Mouse (Mus musculus) liver, embryonic 16.5 days (tissue): ENCODE measurements around the gene Nodal. TPM values are rescaled to one million over a fixed set of nuclear protein-coding genes. Genes with fewer than 3 reads are reported as not detected.
A peak's percentile ranks its signal among the peaks of the same experiment; 100 is the strongest.

Experiments
- ATAC-seq: fragments of 200-750 bp; cut with Nextera tagmentation; 2 replicates; pipeline ENCODE4 v1.8.0; 2017; ENCODE audit warnings: low read depth, mild to moderate bottlenecking, moderate number of reproducible peaks, moderate library complexity
- H3K27ac ChIP-seq: fragments of 300-500 bp; sonication (generic); 2 replicates; pipeline ENCODE4 v1.5.1; 2014; ENCODE audit warnings: mild to moderate bottlenecking, low read length
- H3K27me3 ChIP-seq: fragments of 300-500 bp; sonication (generic); 2 replicates; pipeline ENCODE4 v1.6.1; 2014; ENCODE audit warnings: low read depth, low read length, mixed read lengths; ENCODE audit not compliant: control insufficient read depth, insufficient read depth
- H3K36me3 ChIP-seq: fragments of 300-500 bp; sonication (generic); 2 replicates; pipeline ENCODE4 v1.6.1; 2014; ENCODE audit warnings: mild to moderate bottlenecking; ENCODE audit not compliant: control insufficient read depth, insufficient read depth
- H3K4me1 ChIP-seq: fragments of 300-500 bp; sonication (generic); 2 replicates; pipeline ENCODE4 v1.6.1; 2014; ENCODE audit warnings: low read depth, low read length, mixed read lengths; ENCODE audit not compliant: control insufficient read depth
- H3K4me2 ChIP-seq: fragments of 300-500 bp; sonication (generic); 2 replicates; pipeline ENCODE4 v1.6.1; 2014; ENCODE audit warnings: low read depth, low read length, mixed read lengths
- H3K4me3 ChIP-seq: fragments of 300-500 bp; sonication (generic); 2 replicates; pipeline ENCODE4 v1.5.1; 2014; ENCODE audit warnings: low read depth, mild to moderate bottlenecking, low read length
- H3K9ac ChIP-seq: fragments of 300-500 bp; sonication (generic); 2 replicates; pipeline ENCODE4 v1.6.1; 2014; ENCODE audit warnings: low read depth, low read length
- H3K9me3 ChIP-seq: fragments of 300-500 bp; sonication (generic); replicated peaks from 2 replicates; pipeline ENCODE4 v1.6.1; 2016; ENCODE audit warnings: low read length; ENCODE audit not compliant: control insufficient read depth
- WGBS: fragments of 180-500 bp; shearing (Covaris S2); extraction: QIAGEN DNeasy Blood & Tissue Kit; methylation state at CpG from one replicate; pipeline ENCODE4 v1.1.7; 2014; ENCODE audit not compliant: insufficient replicate concordance; 5-methylcytosine and 5-hydroxymethylcytosine counted together
- polyA plus RNA-seq: library from polyadenylated mRNA; unstranded; fragments of >200 nt; fragmentation: Nextera tagmentation; extraction: Ambion mirVana; gene quantifications from 2 replicates; pipeline ENCODE4 v1.2.1, GENCODE M21; 2015

Nodal gene
- 0.46 and 0.88 TPM in 2 replicates for polyA plus RNA-seq

DNA sequence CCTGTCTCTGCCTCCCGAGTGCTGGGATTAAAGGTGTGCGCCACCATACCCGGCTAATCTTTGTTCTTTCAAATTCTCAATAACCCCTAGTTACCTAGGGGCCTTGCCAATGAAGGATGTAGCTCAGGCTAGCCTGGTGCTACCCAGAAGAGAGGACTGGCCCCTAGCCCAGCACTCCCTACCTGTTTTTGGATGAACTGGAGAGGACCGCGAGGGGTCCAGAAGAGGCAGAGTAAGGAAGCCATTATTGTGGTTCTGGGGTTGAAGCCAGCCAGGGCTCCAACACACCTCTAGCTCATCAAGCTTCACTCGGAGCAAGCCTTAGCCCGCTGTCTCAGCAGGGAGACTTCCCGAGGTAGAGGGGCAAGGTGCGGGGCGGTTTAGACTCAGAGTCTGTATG, at the start of gene Nodal:
TSS of gene Nodal (plus strand) at position 301 of the 400 bp plus-strand sequence.
- no peaks in the 10 kb centered on the region for H3K9me3 ChIP-seq
- no peak within 1 kb of the TSS for H3K27ac ChIP-seq
- H3K4me3 ChIP-seq: peak within 1 kb of the TSS; percentile 42
- no peaks in the 10 kb centered on the region for H3K36me3 ChIP-seq
- ATAC-seq: no peak
- 28% methylated on average over 10 of the region's 10 CpGs for WGBS
- H3K27me3 ChIP-seq: peaks cover 42% of the 10 kb centered on the region
- H3K4me2 ChIP-seq: peak within 1 kb of the TSS; percentile 60
- peak within 1 kb of the TSS; percentile 6; the same call in 1 of the 2 replicates for H3K9ac ChIP-seq
- peaks cover 22% of the 10 kb centered on the region for H3K4me1 ChIP-seq

DNA sequence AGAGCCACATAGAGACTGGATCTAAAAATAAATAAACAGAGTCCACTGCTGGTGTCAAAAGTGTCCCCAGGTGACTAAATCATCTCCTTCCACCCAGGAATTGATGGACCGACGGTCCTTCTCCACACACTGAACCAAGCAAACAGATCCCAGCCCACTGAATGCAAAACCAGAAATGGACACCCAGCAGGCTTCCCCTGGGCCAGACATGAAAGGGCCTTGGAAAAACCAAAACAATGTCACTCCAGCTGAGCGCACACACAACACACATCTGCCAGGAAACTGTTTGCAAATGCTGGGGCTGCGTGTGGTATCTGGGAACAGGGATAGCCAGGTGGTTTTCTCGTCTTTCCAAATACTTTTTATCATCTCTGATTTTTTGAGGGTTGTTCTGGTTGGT, 48.0 kb upstream of the Nodal start:
- no peak overlapping the region for H3K27ac ChIP-seq

DNA sequence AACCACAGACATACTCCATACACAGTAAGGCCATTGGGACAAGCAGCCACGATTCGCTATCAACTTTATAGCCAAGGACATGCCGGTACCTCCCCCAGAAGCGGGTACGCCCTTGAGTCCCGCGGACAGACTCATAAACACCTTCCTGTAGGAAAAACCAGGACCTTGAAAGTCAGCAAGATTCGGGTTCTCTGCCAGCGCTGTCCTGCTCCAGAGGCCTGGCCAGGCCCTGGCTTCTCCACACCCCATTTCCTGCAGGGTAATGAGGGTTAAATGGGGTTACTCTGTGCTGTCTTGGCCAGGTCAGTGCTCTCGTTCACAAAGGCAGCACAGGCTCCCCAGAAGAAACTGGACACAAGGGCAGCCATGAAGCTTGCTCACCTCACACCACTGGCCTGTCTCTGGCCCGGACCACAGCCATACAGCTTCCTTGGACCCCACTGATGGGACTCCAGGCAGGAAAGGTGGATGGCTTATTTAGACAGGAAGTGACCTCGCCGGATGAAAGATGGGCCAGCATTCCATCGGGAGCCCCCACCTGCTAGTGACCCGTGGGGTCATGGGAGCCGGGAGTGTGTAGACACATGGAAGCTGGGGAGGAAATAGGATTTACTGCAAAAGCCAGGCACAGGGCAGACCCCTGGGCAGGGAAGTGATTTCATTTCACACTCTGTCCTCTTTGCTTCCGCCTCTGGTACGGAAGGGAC, 47.3 kb upstream of the Nodal start:
- H3K4me1 ChIP-seq: peaks cover 7% of the 10 kb centered on the region; the same call in 1 of the 2 replicates
- no peak overlapping the region for H3K27ac ChIP-seq
- H3K9ac ChIP-seq: no peak overlapping the region
- no peak overlapping the region for H3K4me2 ChIP-seq
- H3K4me3 ChIP-seq: no peak overlapping the region
- ATAC-seq: peak; percentile 55
- 52% methylated on average over 18 of the region's 18 CpGs for whole genome bisulfite sequencing
- H3K9me3 ChIP-seq: no peaks in the 10 kb centered on the region
- H3K36me3 ChIP-seq: no peaks in the 10 kb centered on the region
- H3K27me3 ChIP-seq: no peaks in the 10 kb centered on the region

More for the DNA sequence above, 48.0 kb upstream of the Nodal start:
- no peaks in the 10 kb centered on the region for H3K9me3 ChIP-seq
- no peak overlapping the region for H3K4me2 ChIP-seq
- H3K9ac ChIP-seq: no peak overlapping the region
- H3K4me3 ChIP-seq: no peak overlapping the region
- H3K4me1 ChIP-seq: peaks cover 2% of the 10 kb centered on the region; the same call in 1 of the 2 replicates
- H3K36me3 ChIP-seq: no peaks in the 10 kb centered on the region
- no peaks in the 10 kb centered on the region for H3K27me3 ChIP-seq
- 53% methylated on average over 5 of the region's 5 CpGs for WGBS
- ATAC-seq: no peak

DNA sequence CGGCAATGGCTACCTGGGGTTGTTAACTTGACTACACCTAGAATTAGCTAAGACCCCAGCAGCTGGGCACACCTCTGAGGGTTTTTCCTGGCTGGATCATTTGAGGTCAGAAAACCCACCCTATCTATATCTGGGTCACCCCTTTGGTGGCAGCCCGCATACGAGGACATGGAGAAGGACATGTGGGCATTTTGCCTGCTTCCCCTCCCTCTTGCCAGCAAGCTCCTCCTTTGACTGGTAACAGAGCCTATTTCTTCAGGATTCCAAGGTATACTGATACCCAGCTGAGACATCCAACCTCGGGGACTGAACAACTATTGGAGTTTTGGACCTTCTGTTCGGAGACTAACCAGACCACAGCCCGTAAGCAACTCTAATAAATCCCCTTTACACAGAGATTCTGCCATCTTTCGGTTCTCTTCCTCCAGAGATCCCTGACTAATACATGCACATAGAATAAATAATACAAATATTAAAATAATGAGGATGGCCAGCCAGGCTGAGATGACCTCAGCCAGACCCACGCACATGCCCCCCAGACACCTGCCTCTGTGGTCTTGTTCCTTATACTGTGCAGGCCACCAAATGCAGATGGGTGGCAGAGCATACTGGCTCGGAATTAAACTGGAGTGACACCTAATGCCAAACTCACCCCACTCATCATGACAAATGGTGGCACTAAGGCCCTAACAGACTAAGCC, 45.7 kb upstream of the Nodal start:
- Histone ChIP-seq H3K27ac (no peak overlapping the region), H3K36me3 (no peaks in the 10 kb centered on the region)
- ATAC-seq: no peak

DNA sequence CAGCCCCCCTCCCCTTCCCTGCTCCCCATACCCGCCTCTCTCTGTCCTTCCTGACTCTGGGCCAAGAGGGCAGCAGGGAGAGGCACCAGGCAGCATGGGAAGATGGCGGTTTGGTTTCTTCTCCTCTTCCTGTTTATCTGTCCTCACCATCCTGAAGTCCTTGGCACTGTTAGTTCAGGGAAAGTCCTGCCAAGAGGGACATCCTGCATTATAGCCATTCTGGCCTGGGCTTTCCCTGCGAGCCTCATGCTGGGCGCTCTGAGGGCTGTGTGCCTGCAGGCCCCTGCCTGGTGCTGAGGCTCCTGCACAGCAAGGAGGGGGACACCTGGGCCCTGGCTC, 45.2 kb upstream of the Nodal start:
- WGBS: 65% methylated on average over 4 of the region's 4 CpGs
- ATAC-seq: no peak

More for the DNA sequence above, 45.7 kb upstream of the Nodal start:
- H3K4me1 ChIP-seq: peaks cover 9% of the 10 kb centered on the region; the same call in 1 of the 2 replicates
- H3K27me3 ChIP-seq: no peaks in the 10 kb centered on the region
- H3K9ac ChIP-seq: no peak overlapping the region
- H3K4me2 ChIP-seq: no peak overlapping the region
- H3K9me3 ChIP-seq: no peaks in the 10 kb centered on the region
- WGBS: 69% methylated on average over 9 of the region's 9 CpGs
- no peak overlapping the region for H3K4me3 ChIP-seq

DNA sequence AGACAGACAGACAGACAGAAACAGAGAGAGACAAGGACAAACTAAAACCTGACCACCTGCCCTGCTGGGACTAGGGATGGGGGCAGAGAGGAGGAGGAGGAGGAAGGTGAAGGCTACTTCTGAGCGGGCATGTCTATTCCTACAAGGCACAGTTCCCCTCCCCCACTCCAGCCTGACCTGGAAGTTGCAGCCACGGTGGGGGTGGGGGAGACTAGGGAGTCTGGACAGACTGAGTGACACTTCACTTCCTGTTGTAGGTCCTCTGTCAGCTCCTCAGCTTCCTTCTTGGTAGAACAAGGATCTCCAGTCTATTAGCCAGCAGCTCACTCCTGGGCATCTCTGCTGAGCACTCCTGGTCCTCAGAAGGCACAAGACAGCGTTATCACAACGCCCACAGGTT, 43.7 kb upstream of the Nodal start:
- Histone ChIP-seq H3K4me2 (no peak overlapping the region), H3K27me3 (no peaks in the 10 kb centered on the region), H3K4me1 (peaks cover 9% of the 10 kb centered on the region; the same call in 1 of the 2 replicates), H3K9me3 (no peaks in the 10 kb centered on the region), H3K4me3 (no peak overlapping the region), H3K9ac (no peak overlapping the region), H3K36me3 (no peaks in the 10 kb centered on the region), H3K27ac (no peak overlapping the region)
- ATAC-seq: 0 out of 2 replicates have a peak, but pooled peaks have one; percentile 25
- WGBS: 7% methylated on average over 4 of the region's 4 CpGs

More for the DNA sequence above, 45.2 kb upstream of the Nodal start:
- Histone ChIP-seq H3K9me3 (no peaks in the 10 kb centered on the region), H3K9ac (no peak overlapping the region), H3K27ac (no peak overlapping the region), H3K36me3 (no peaks in the 10 kb centered on the region), H3K4me1 (peaks cover 9% of the 10 kb centered on the region; the same call in 1 of the 2 replicates), H3K4me2 (no peak overlapping the region), H3K4me3 (no peak overlapping the region), H3K27me3 (no peaks in the 10 kb centered on the region)

DNA sequence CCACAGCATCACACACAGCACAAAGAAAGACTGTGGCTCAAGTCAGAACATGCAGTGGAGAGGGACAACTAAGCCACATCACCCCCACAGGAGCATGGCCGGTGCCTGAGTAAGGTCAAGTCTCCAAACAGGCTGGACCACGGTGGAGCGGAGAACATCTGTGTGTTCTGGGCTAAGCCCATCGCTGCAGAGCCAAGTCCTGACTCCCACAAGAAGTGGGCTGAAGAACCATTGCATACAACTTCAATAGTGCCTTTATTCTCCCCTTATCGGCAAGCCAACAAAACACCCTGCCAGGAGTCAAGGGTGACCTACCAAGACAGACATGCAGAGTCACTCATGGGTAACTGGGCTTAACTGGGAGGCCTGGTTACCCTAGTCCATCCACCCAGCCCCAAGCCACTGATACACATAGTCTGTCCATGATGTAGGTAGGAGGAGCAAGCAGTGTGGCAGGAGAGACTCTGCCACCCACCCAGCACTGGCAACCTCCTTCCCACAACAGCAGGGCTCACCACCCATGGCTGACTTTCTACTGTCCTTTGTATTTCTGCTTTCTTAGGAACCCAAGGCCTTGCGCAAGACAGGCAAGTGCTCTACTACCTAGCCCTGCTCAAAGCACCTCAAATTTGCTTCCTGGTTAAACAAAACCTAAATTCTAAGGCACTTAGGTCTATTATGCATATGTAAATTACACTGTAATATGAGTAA, 42.8 kb upstream of the Nodal start:
- 70% methylated on average over 6 of the region's 6 CpGs for WGBS
- no peaks in the 10 kb centered on the region for H3K9me3 ChIP-seq
- peak; percentile 4; the same call in 1 of the 2 replicates for ATAC-seq
- H3K9ac ChIP-seq: no peak overlapping the region
- no peak overlapping the region for H3K4me3 ChIP-seq
- H3K27ac ChIP-seq: no peak overlapping the region; the same call in 1 of the 2 replicates
- H3K4me2 ChIP-seq: no peak overlapping the region
- H3K36me3 ChIP-seq: no peaks in the 10 kb centered on the region
- H3K27me3 ChIP-seq: no peaks in the 10 kb centered on the region; the same call in 1 of the 2 replicates
- H3K4me1 ChIP-seq: peaks cover 9% of the 10 kb centered on the region; the same call in 1 of the 2 replicates

DNA sequence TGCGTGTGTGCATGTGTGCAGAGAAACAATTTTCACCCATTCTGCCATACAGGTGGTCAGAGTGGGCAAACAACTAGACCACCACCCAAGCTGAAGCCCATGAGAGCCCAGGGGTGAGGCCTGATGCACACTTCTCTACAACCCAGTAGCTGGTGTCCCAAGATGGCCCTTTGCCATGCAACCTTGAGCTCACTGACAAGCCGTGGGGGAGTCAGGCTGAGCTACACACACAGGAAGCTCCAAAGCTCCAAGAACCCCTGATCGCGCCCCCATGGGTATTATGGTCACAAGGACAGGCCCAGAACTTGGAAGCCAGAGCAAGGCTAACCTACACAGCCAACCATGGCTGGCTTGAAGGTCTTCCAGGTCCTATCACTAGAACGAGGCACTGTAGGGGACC, 39.7 kb upstream of the Nodal start:
- no peak overlapping the region for H3K4me2 ChIP-seq
- H3K27me3 ChIP-seq: peaks cover 30% of the 10 kb centered on the region
- 65% methylated on average over 5 of the region's 5 CpGs for WGBS
- H3K9me3 ChIP-seq: no peaks in the 10 kb centered on the region
- H3K36me3 ChIP-seq: no peaks in the 10 kb centered on the region
- no peak overlapping the region for H3K27ac ChIP-seq
- no peak for ATAC-seq
- H3K4me1 ChIP-seq: peaks cover 23% of the 10 kb centered on the region
- no peak overlapping the region for H3K4me3 ChIP-seq
- no peak overlapping the region for H3K9ac ChIP-seq
